Mouse (Mus musculus) right cerebral cortex, adult 18-20 months (tissue): ENCODE measurements around the gene F12.

ENCODE experiments used
- DNase-seq: peaks from one replicate; pipeline ENCODE4 v3.0.0; 2022; ENCODE audit warnings: mixed read lengths

The F12 gene

GRCm38 (mm10) chr13:55426613-55427012 lies at the start of gene F12:
Gene F12, minus strand, starts transcription at chr13:55426793.
- no peak for DNase-seq

DNA sequence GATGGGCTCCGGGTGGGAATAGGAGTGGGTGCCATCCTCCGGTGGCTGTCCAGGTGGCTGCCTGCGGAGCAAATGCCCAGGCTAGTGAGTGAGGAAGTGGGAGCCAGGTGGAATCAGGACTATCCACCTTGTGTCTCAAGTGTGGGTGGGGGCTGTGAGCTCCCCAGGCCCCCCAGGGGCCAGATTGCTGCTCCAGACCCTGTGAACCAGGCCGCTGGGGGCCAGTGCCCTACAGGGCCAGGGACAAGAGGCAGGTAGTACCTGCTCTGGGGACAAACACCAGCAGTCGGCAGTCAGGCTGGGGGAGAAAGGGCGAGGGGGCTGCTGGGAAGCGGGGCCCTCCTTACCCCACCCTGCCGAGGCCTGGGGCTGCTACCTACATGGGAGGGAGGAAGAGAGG lies 49.7 kb upstream of the F12 start:
- DNase-seq, result no peak

DNA sequence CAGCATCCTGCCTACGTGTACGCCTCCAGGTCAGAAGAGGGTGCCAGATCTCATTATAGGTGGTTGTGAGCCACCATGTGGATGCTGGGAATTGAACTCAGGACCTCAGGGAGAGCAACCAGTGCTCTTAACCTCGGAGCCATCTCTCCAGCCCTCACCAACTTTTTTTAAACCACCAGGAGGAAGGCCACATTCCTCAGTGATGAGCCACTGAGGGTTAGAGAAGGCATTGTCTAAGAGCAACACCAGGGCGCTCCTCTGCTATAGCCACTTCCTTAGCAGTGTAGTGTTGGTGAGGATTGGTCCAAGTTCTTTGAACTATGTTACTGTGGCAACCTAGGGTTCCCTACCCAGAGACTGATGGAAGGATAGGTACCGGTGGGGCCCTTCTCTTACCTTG lies 49.2 kb upstream of the F12 start:
- DNase-seq, result no peak

DNA sequence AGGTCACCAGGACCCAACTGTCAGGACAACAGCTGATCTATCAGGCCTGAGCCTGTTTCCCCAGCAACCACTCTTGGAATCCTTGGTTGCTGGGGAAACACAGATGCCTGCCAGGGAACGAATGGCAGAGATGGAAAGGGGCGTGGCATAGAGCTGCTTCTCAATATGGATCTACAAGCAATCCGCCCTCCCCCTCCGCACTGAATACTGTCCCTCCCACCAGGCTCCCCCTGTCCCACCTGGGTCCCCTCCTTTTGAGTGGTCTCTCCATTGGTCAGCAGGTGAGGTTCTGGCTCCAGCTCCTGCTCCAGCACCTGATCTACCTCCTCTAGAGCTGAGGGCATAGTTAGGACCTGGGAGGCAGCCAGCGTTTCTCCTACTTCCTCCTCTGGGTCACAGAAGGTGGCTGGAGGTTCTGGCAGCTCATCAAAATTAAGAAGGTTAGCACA lies 48.1 kb upstream of the F12 start:
- DNase-seq, result peak; percentile 82

DNA sequence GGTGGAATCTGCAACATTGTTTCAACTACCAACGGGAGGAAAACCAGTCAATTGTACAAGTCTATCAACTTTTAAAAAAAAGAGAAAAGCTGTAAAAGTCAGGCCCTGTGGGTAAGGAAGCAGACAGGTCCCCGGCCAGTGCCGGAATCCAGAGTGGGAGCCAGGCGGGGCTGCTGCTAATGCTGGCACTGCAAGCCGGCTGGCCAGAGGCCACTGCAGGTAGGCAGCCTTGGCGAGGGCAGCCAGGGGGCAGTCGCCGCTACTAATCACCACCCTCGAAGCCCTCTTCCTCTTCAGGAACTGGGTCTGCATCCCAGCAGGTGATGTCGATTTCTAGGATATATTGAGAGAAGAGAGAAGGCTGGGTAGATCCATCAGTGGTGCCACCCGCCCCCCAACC lies 47.4 kb upstream of the F12 start:
- DNase-seq, result no peak

DNA sequence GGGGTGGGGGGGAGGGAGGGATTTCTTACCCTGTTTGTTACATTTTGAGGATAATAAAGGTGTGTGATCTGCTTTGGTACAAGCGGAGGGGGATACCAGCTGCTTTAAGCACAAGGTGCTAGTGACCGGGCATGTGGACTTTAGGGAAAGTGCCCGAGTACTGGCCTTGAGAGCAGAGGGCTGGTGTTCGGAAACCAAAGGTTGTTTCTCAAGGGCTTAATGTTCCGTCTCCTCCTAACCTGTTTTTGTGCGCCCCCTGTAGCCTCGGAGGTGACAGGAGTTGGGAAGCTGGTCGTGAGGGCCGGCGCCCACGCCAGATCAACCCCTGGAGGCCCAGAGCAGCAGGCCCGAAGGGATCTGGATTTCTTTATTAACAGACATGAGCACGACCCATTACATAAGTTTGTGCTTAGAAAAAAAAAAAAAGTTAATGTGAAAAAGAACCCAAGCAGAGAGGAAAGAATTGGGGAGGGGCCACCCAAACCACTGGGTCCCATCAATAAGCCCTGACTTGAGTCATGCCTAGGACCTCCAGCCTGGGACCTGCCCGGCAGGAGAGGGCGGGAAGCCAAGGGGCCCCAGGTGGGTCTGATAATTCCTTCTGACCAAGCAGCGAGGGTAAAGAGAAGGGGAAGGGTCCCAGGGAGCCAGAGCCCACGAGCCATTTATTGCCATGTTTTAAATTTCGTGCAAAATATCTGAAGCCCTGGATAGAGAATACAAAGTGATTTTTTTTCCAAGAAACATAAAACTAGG lies 46.7 kb upstream of the F12 start:
- DNase-seq, result no peak

GRCm38 (mm10) chr13:55472132-55473022 lies 45.8 kb upstream of the F12 start:
- DNase-seq, result peak; percentile 87

DNA sequence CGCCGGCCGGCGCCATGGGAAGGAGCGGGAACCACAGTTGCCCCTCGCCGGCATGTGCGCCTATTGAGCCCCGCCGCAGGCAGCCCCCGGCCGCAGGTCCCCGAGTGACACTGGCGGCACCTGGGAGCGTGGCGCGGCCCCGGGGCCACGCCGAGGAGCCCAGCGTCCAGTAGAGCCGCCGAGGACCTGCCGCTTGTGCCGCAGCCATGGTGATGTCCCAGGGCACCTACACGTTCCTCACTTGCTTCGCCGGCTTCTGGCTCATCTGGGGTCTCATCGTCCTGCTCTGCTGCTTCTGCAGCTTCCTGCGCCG lies 45.2 kb upstream of the F12 start:
- no peak for DNase-seq

- DNase-seq, result peak; percentile 79
Observed at GRCm38 (mm10) chr13:55471156-55471818, 44.7 kb upstream of the F12 start.

- no peak for DNase-seq
Observed at GRCm38 (mm10) chr13:55470372-55470771, 43.8 kb upstream of the F12 start.

DNA sequence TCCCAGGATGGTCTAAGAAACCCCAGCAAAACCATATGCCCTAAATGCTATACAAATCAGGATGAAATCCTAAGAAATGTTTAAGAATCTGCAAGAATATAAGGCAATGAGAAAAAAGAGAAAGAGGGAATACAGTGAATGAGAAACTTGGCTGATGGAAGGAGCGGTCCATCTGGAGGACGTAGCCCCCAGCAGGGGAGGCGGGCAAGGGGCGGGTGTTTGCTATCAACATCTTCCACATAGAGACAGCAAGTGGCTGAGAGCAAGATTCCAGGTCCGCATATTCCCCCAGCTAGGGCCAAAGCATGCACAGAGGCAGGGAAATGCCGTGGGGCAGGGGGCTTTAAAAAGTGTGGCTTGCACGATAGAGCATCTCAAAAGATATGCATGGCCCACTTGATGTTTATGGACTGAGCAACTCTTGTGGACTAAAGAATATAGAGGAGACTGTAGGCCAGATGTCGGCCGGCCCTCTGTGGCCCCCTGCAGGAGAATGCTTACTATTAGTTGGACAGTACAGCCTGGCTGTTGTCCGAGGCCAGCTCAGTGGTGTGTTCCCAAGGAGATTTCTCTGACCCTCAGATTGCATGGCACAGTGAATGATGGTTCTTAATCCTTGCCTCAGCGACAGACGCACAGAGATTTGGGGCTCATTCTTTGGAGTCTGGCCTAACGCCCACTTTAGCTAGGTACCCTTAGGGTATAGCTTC lies 42.4 kb upstream of the F12 start:
- no peak for DNase-seq

GRCm38 (mm10) chr13:55465830-55466440 lies 39.3 kb upstream of the F12 start:
- DNase-seq, result no peak

- DNase-seq, result no peak
Observed at GRCm38 (mm10) chr13:55465184-55465583, 38.6 kb upstream of the F12 start.

DNA sequence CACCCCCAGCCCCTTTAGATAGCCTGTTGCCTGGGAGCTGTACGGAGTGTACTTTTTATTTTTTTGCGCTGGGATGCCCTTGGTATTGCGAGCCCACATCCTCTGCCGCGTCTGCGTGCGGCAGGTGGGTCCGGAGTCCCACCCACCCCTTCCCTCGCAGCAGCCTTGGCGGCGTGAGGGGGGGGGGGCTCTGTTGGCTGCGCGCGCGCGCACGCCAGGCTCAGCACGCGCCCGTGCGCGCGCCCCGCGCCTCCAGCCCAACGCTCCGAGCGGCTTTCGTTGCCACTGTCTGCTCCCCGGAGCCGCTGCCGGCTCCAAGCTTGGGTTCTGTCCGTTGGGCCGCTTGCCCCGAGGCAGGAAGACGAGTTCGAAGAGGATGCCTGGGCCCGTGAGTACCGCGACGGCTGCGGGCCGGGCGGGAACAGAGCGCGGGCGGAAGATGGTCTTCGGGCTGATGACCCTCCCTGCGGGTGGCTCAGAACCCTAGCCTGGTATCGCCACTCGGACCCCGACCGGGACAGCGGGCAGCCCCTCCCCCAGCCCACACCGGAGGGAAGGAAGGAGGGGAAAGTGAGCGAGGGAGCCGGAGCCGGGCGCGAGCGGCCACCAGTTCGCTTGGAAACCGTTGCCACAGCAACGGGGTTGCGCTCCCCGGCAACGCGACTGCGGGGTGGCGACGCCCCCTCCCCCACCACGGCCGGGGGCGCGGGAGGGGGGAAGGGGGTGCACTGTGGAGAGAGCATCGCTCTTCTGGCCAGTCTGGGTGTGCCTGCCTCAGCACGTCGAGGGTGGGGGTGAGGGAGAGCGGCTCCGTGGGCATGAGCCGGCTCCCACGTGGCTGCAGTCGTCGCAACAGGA lies 37.7 kb upstream of the F12 start, which contains the start of gene Prr7:
TSS of gene Prr7 (plus strand) at position 241 of the 858 bp plus-strand sequence.
- DNase-seq, result peak; percentile 77

DNA sequence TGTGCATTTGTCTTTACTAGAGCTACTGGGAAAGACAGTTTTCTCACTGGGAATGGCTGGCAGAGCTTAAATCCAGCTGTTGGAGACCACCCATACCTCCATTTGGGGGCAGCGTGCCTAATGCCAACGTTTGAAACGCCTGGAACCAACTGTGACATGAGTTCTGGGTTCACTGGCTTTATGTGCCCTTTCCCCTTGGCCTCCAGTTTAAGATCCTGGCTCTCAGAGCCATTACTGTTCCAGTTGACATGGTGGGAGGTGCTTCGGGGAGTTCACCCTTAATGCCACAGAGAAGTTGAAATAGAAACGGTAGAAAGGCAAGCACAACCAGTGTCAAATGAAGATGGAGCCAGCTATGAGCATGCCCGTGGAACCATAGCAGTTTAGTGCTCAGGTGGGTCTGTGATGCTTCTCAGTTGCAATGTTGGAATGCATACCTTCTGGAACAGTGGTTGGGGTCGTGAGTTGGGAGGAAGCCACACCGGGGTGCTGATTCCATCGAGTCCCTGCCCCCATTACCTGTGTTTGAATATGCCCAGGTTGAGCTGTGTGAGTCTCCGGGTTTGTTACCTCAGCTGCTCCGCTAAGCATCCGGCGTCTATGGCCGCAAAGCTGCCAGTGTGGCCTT lies 36.9 kb upstream of the F12 start:
- no peak for DNase-seq

GRCm38 (mm10) chr13:55462965-55463364 lies 36.4 kb upstream of the F12 start:
- DNase-seq, result no peak

DNA sequence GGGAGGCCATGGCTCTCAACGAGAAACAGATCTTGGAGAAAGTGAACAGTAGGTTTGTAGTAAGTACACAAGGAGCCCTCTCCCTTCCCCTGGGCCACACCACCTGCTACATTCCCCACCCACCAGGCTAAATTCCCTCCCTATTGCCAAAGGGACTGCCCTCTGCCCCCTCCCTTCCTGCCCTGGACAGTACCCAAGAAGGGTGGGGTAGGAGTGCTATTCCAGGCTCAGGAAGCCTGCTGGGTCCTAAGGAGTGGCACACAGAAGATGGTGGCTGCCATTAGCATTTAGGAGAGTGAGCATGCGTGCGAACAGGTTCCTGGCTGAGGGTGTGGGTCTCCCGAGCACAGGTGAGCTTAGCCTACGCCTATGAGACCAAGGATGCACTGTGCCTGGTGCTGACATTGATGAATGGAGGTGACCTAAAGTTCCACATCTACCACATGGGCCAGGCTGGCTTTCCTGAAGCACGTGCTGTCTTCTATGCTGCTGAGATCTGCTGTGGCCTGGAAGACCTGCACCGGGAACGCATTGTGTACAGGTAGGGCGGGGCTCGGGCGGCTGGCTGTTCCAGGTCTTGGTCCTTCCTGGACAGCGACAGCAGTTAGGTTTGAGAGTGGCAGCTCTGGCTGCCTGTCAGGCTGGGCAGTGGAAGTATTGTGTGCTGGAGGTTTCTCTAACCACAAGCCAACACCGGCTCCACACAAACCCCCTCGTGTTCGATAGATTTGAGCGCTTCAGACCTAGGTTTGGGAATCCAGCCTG lies 25.4 kb upstream of the F12 start:
- no peak for DNase-seq

- no peak for DNase-seq
Observed at GRCm38 (mm10) chr13:55451296-55451695, 24.7 kb upstream of the F12 start.

DNA sequence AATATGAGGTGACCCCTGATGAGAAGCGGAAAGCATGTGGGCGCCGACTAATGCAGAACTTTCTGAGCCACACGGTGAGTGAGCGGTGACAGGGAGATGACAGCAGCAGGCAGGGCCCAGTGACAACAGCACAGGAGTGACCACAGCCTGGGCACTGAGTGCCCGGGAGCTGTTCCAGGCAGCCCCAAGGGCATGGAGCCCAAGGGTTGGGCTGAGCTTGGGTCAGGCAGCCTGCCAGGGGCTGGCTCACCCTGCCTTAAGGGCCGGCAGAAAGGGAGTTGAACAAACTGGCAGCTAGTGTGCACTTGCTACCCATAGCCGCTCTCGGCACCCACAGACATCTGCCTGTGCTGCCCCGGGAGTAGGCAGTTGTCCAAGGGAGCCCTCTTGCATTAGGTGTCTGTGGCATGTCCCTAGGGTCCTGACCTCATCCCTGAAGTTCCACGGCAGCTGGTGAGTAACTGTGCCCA lies 24.0 kb upstream of the F12 start:
- peak; percentile 59 for DNase-seq
